Mouse (Mus musculus) intestine, embryonic 14.5 days (tissue): Measurements from ENCODE around the gene Zfp518b. TPM values are rescaled to one million over a fixed set of nuclear protein-coding genes. Genes with fewer than 3 reads are reported as not detected.
A peak's percentile ranks its signal among the peaks of the same experiment; 100 is the strongest.

ENCODE experiments used
- ATAC-seq: fragments of 200-750 bp; cut with Nextera tagmentation; replicated peaks from 2 replicates; pipeline ENCODE4 v1.8.0; 2017; ENCODE audit warnings: low read depth, moderate number of reproducible peaks, moderate TSS enrichment, moderate library complexity; ENCODE audit not compliant: low FRiP score, low TSS enrichment
- DNase-seq: peaks from one replicate; pipeline ENCODE4 v3.0.0-alpha.2; 2018; ENCODE audit warnings: low spot score
- H3K27ac ChIP-seq: fragments of 300-500 bp; sonication (generic); 2 replicates; pipeline ENCODE4 v1.5.1; 2014; ENCODE audit warnings: low read depth, mild to moderate bottlenecking, control low read depth
- H3K27me3 ChIP-seq: fragments of 300-500 bp; sonication (generic); replicated peaks from 2 replicates; pipeline ENCODE4 v1.6.1; 2014; ENCODE audit warnings: low read length, control low read depth; ENCODE audit not compliant: control insufficient read depth, insufficient read depth
- H3K36me3 ChIP-seq: fragments of 300-500 bp; sonication (generic); 2 replicates; pipeline ENCODE4 v1.6.1; 2014; ENCODE audit warnings: low read length, control low read depth; ENCODE audit not compliant: control insufficient read depth, insufficient read depth
- H3K4me1 ChIP-seq: fragments of 300-500 bp; sonication (generic); replicated peaks from 2 replicates; pipeline ENCODE4 v1.6.1; 2014; ENCODE audit warnings: low read length, control low read depth, mixed read lengths; ENCODE audit not compliant: control insufficient read depth, insufficient read depth
- H3K4me2 ChIP-seq: fragments of 300-500 bp; sonication (generic); 2 replicates; pipeline ENCODE4 v1.6.1; 2014; ENCODE audit warnings: low read length
- H3K4me3 ChIP-seq: fragments of 300-500 bp; sonication (generic); 2 replicates; pipeline ENCODE4 v1.5.1; 2014; ENCODE audit warnings: low read depth, low read length, control low read depth, mixed read lengths
- H3K9ac ChIP-seq: fragments of 300-500 bp; sonication (generic); 2 replicates; pipeline ENCODE4 v1.6.1; 2014; ENCODE audit warnings: mild to moderate bottlenecking, low read length
- H3K9me3 ChIP-seq: fragments of 300-500 bp; sonication (generic); 2 replicates; pipeline ENCODE4 v1.6.1; 2016; ENCODE audit warnings: low read length, control low read depth; ENCODE audit not compliant: control insufficient read depth
- WGBS: fragments of 180-500 bp; shearing (Covaris S2); extraction: QIAGEN DNeasy Blood & Tissue Kit; methylation state at CpG from one replicate; pipeline ENCODE4 v1.1.7; 2014; 5-methylcytosine and 5-hydroxymethylcytosine counted together
- polyA plus RNA-seq: library from polyadenylated mRNA; unstranded; fragments of >200 nt; fragmentation: Nextera tagmentation; extraction: Ambion mirVana; gene quantifications from 2 replicates; pipeline ENCODE4 v1.2.1, GENCODE M21; 2014

Gene Zfp518b
- polyA plus RNA-seq = 17.0 and 19.4 TPM in 2 replicates

DNA sequence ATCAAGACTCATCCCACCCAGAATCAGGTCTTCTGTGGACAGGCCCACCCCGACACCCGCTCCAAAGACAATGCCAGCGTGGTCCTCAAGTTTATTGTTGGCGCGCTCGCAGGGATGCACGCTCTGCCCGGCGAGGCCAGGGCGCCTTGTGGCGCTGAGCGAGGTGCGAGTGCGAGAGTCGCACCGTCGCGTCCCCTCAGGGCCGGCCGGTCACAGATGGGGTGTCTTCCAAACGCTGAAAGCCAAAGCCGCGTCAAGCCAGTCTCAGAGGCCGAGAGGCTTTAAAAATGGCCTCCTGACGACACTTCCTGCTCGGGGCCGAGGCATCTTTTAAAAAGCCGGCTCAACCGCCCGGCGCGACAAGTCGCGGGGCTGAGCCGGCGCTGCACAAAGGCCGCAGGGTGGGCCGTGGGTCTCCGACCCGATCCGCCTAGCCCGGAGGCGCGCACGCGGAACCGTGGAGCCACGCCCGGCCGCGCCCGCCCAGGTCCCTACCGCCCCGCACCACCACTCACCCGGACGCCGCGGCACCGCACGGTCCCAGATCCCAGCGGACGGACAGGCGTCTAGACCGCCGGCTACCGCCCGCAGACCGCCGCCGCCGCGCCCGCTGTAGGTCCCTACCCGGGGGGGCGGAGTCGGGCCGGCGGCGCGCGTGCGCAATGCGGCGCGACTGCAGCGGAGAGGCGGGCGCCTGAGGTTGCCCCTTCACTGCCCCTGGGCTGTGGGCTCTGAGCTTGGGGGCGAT lies at the start of gene Zfp518b:
Gene Zfp518b, minus strand, starts transcription at position 663 of the 748 bp plus-strand sequence.
- peak; percentile 87 for DNase-seq
- no peaks in the 10 kb centered on the region for H3K9me3 ChIP-seq
- WGBS = under 1% methylated on average over 87 of the region's 89 CpGs
- peaks cover 29% of the 10 kb centered on the region for H3K36me3 ChIP-seq
- H3K27ac ChIP-seq = peak within 1 kb of the TSS; percentile 85
- peak; percentile 95 for ATAC-seq
- peak within 1 kb of the TSS; percentile 87 for H3K9ac ChIP-seq
- H3K4me1 ChIP-seq = peaks cover 4% of the 10 kb centered on the region
- H3K4me2 ChIP-seq = peak within 1 kb of the TSS; percentile 86
- H3K4me3 ChIP-seq = peak within 1 kb of the TSS; percentile 71
- H3K27me3 ChIP-seq = no peaks in the 10 kb centered on the region

DNA sequence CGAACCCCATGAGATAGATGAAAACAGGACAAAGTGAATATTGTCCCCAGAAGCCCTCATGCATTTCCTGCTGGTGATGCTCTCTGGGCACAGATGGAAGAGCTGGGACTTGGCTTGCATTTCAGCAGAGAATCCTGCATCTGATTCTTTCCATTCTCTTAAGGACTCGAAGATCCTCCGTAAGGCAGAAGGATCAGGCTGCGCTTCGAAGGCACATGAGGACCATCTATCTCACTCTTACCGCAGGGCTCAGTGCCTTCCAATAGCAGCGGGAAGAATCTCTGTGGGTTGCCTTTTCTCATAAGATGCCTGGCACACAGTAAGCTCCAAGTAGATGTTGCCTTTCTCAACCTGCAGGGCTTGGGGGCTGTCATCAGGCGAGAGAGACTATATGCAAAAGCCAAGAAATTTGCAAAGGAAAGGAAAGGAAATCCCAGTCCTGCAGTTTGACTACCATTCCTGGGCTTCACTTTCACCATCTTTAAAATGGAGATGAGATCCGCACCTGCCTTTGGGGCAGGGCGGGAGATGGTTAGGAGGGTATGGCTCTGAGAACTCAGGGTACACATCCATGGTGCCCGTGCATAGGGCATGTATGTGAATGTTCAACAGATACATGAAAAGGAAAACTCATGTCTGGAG lies 24.4 kb upstream of the Zfp518b start:
- Histone ChIP-seq H3K36me3 (no peaks in the 10 kb centered on the region), H3K9me3 (no peaks in the 10 kb centered on the region), H3K4me1 (no peaks in the 10 kb centered on the region), H3K4me3 (no peak overlapping the region), H3K27me3 (no peaks in the 10 kb centered on the region), H3K27ac (no peak overlapping the region), H3K4me2 (no peak overlapping the region), H3K9ac (no peak overlapping the region)
- DNase-seq (peak; percentile 40), ATAC-seq (no peak)
- WGBS = 64% methylated on average over 11 of the region's 11 CpGs

DNA sequence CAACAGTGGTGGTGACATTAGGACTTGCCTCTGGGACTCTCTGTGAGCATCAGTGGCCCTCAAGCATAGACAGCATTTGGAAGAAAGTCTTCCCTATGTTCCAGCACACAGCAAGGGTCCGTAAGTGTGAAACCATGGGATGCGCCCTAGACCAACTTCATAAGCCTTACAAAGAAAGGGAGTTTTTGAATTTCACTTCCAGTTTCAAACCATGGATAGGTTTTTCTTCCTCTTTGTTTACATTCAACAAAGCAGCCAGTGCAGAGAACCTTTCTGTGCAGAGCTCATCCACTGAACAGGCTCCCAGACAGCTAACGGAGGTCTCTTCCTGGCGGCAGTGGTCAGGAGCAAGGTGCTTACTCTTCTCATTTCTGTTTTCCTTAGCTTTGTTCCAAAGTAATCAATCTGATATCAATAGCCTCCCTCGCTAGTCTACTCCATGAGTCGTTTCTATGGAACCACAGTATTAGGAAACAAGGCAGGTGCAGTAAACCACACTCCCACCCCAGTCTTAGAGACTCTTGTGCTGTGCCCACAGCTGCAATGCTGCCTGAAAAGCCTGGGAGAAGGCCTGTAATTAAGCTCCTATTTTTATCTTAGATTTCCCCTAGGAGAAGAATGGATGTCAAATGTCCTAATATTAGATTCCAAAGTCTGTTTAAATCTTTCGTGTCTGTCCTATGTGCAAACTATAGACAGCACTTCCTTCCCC lies 22.9 kb upstream of the Zfp518b start:
- no peak overlapping the region for H3K9ac ChIP-seq
- H3K4me1 ChIP-seq = no peaks in the 10 kb centered on the region
- DNase-seq (peak; percentile 4), ATAC-seq (no peak)
- no peak overlapping the region for H3K4me2 ChIP-seq
- no peak overlapping the region for H3K4me3 ChIP-seq
- WGBS = 71% methylated on average over 7 of the region's 7 CpGs
- H3K27ac ChIP-seq = no peak overlapping the region
- no peaks in the 10 kb centered on the region for H3K27me3 ChIP-seq
- no peaks in the 10 kb centered on the region for H3K36me3 ChIP-seq
- H3K9me3 ChIP-seq = no peaks in the 10 kb centered on the region

DNA sequence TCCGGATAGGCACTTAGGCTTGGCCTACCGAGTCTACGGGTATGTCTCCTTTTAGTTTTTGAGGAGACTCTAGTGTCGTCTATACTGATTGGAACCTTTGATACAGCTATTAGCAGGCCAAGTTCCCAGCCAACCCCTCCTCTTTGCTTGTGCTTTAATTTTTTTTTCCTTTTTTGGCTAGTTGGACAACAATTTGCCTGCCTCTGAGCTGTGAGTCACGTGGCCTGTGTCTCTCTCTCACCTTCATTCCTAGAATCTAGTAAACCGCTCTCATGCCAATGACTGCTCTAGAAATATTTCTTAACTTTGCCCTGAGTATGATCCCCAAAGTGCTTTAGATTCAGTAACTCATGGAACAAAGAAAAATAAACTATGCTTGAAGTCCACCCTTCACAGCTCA lies 18.3 kb upstream of the Zfp518b start:
- Histone ChIP-seq H3K4me1 (no peaks in the 10 kb centered on the region), H3K4me2 (no peak overlapping the region), H3K27ac (no peak overlapping the region), H3K36me3 (no peaks in the 10 kb centered on the region), H3K4me3 (no peak overlapping the region), H3K27me3 (no peaks in the 10 kb centered on the region), H3K9ac (no peak overlapping the region), H3K9me3 (no peaks in the 10 kb centered on the region)
- ATAC-seq (no peak), DNase-seq (no peak)
- WGBS = 92% methylated on average over 6 of the region's 6 CpGs

DNA sequence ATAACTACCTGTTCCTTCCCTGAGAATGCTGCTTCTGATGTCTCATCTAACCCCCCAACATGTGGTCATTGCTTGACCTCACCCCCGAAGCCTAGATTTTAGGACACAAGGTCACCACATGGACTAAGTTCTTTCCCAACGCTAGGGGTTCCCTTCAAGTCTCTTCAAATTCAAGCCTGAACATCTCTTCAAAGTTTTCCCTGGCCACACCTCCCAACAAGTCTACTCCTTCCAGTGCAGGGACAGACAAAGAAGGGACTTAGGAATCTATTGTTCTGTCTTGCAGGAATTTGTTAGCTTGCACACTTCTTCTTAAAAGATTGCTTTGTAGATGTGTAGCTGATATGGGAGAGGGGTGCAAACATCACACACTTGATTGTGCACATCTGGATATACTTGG lies 17.5 kb upstream of the Zfp518b start:
- Histone ChIP-seq H3K27ac (no peak overlapping the region), H3K27me3 (no peaks in the 10 kb centered on the region), H3K9ac (no peak overlapping the region), H3K4me1 (no peaks in the 10 kb centered on the region), H3K4me2 (no peak overlapping the region), H3K9me3 (no peaks in the 10 kb centered on the region), H3K4me3 (no peak overlapping the region), H3K36me3 (no peaks in the 10 kb centered on the region)
- peak; percentile 16 for DNase-seq
- ATAC-seq = no peak
- WGBS = 70% methylated on average over 2 of the region's 2 CpGs

DNA sequence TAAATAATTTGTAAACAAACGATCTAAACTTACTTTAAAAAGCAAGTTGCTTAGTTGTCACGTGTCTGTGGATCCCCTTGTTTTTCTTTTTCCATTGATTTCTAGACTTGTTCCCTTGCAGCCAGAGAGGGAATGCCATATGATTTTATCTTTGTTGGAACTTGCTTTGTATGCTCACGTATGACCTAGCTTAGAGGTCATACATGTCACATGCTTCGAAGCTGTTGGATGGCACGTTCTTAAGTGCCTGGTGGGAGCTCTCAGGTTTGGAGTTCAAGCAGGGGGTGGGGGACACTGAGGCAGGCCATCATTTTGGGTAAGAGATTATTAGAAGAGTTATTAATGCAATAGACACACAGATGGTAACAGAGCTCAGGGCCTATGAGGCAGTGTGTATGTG lies 13.8 kb upstream of the Zfp518b start:
- Histone ChIP-seq H3K36me3 (no peaks in the 10 kb centered on the region), H3K9ac (no peak overlapping the region), H3K4me1 (no peaks in the 10 kb centered on the region), H3K27ac (no peak overlapping the region), H3K4me3 (no peak overlapping the region), H3K27me3 (no peaks in the 10 kb centered on the region), H3K9me3 (no peaks in the 10 kb centered on the region), H3K4me2 (no peak overlapping the region)
- WGBS = 79% methylated on average over 5 of the region's 5 CpGs
- DNase-seq (no peak), ATAC-seq (no peak)

DNA sequence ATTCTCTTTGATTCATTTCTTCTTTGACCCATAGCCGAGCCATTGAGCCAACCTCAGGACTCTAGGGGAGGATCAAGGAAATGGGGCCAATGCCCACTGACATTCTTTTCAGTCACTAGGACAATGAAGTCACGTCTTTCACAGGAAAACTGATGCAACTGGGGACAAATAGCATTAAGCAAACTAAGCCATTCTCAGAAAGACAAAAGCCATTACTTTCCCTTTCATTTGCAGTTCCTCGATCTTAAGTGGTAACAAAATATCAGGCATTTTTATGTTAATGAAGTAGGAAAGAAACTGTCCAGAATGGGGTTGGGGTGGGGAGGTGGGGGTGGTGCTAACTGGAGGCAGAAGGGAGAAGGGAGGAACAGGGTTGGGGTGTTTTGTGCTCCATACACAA lies 13.4 kb upstream of the Zfp518b start:
- no peaks in the 10 kb centered on the region for H3K9me3 ChIP-seq
- H3K9ac ChIP-seq = no peak overlapping the region
- no peak for DNase-seq
- no peak for ATAC-seq
- H3K4me1 ChIP-seq = no peaks in the 10 kb centered on the region
- no peak overlapping the region for H3K4me2 ChIP-seq
- no peaks in the 10 kb centered on the region for H3K27me3 ChIP-seq
- no peaks in the 10 kb centered on the region for H3K36me3 ChIP-seq
- WGBS = 67% methylated on average over 3 of the region's 3 CpGs
- H3K27ac ChIP-seq = no peak overlapping the region
- H3K4me3 ChIP-seq = no peak overlapping the region

DNA sequence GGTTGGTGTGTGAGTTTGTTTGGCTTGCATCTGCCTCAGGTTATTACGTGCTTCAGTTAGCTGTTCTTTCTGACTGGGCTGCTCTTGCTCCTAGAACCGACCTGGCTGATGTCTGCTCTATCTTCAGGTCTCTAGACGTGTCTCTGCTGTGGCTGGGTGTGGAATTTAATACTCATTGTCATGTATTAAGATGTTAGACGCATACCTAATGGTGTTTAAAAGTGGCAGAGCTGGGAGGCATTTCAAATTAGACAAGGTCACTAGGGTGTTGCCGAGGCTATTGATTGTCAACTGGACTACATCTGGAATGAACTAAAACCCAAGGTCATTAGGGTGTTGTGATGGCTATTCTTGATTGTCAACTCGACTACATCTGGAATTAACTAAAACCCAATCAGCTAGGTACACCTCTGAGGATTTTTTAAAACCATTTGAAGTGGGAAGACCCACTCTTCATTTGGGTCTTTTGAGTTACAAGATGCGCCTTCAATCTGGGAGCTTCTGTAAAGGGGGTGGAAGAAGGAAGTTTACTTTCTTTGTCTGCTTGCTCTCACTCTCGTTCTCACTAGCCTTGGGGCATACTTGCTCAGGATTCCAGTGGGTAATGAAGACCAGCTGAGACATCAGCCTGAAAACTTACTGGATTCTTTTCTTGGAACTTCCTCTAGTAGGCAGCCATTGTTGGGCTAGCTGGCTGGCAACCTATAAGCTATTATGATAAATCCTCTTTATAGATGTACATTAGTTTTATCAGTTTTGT lies 12.2 kb upstream of the Zfp518b start:
- H3K9me3 ChIP-seq = no peaks in the 10 kb centered on the region

More for the DNA sequence above, 12.2 kb upstream of the Zfp518b start:
- no peak overlapping the region for H3K27ac ChIP-seq
- H3K27me3 ChIP-seq = no peaks in the 10 kb centered on the region
- H3K9ac ChIP-seq = no peak overlapping the region
- H3K36me3 ChIP-seq = no peaks in the 10 kb centered on the region
- H3K4me1 ChIP-seq = no peaks in the 10 kb centered on the region
- ATAC-seq = no peak
- no peak overlapping the region for H3K4me2 ChIP-seq
- 79% methylated on average over 8 of the region's 8 CpGs for WGBS
- H3K4me3 ChIP-seq = no peak overlapping the region
- DNase-seq = no peak
